Mouse (Mus musculus) forebrain, postnatal 0 days (tissue): ENCODE measurements around the gene Ntrk3. TPM values are rescaled to one million over a fixed set of nuclear protein-coding genes. Genes with fewer than 3 reads are reported as not detected.
A peak's percentile ranks its signal among the peaks of the same experiment; 100 is the strongest.

Source experiments
- ATAC-seq: fragments of 200-750 bp; cut with Nextera tagmentation; 2 replicates; pipeline ENCODE4 v1.8.0; 2017; ENCODE audit warnings: mild to moderate bottlenecking, moderate library complexity
- DNase-seq: peaks from one replicate; pipeline ENCODE4 v3.0.0-alpha.2; 2015
- H3K27ac ChIP-seq: fragments of 300-500 bp; sonication (generic); 2 replicates; pipeline ENCODE4 v1.5.1; 2014; ENCODE audit warnings: low read depth, mild to moderate bottlenecking, antibody characterized with exemption, low read length, moderate library complexity, mixed read lengths
- H3K27me3 ChIP-seq: fragments of 300-500 bp; sonication (generic); 2 replicates; pipeline ENCODE4 v1.6.1; 2014; ENCODE audit warnings: mild to moderate bottlenecking, low read length, mixed read lengths; ENCODE audit not compliant: insufficient read depth
- H3K36me3 ChIP-seq: fragments of 300-500 bp; sonication (generic); 2 replicates; pipeline ENCODE4 v1.6.1; 2014; ENCODE audit warnings: mild to moderate bottlenecking, moderate library complexity; ENCODE audit not compliant: insufficient read depth
- H3K4me1 ChIP-seq: fragments of 300-500 bp; sonication (generic); 2 replicates; pipeline ENCODE4 v1.6.1; 2014; ENCODE audit warnings: antibody characterized with exemption; ENCODE audit not compliant: insufficient read depth
- H3K4me2 ChIP-seq: fragments of 300-500 bp; sonication (generic); 2 replicates; pipeline ENCODE4 v1.6.1; 2014; ENCODE audit warnings: low read depth, mild to moderate bottlenecking, moderate library complexity
- H3K4me3 ChIP-seq: fragments of 300-500 bp; sonication (generic); 2 replicates; pipeline ENCODE4 v1.5.1; 2014; ENCODE audit warnings: low read depth, low read length, mixed read lengths
- H3K9ac ChIP-seq: fragments of 300-500 bp; sonication (generic); 2 replicates; pipeline ENCODE4 v1.6.1; 2014; ENCODE audit warnings: mild to moderate bottlenecking
- H3K9me3 ChIP-seq: fragments of 300-500 bp; sonication (generic); 2 replicates; pipeline ENCODE4 v1.6.1; 2016; ENCODE audit warnings: low read length
- CTCF ChIP-seq: sonication (generic); IDR thresholded peaks from 2 replicates; pipeline ENCODE4 v1.5.1; 2016; ENCODE audit warnings: antibody characterized with exemption, control low read depth, low read depth
- WGBS: fragments of 180-500 bp; shearing (Covaris S2); extraction: QIAGEN DNeasy Blood & Tissue Kit; methylation state at CpG from one replicate; pipeline ENCODE4 v1.1.7; 2014; 5-methylcytosine and 5-hydroxymethylcytosine counted together
- polyA plus RNA-seq: library from polyadenylated mRNA; unstranded; fragments of >200 nt; fragmentation: Nextera tagmentation; extraction: Ambion mirVana; gene quantifications from 2 replicates; pipeline ENCODE4 v1.2.1, GENCODE M21; 2015
- total RNA-seq: library from RNA; depleted of rRNA; stranded (reverse); fragments of >200 nt; gene quantifications from 2 replicates; pipeline ENCODE4 v1.2.3, GENCODE M21; 2014

Ntrk3 gene
- total and polyA plus RNA-seq, 2 experiments from 2014 or later = 28.5 to 90.1 TPM

- Histone ChIP-seq H3K9ac (no peak overlapping the region), H3K4me1 (no peaks in the 10 kb centered on the region), H3K36me3 (no peaks in the 10 kb centered on the region), H3K27me3 (no peaks in the 10 kb centered on the region), H3K4me2 (no peak overlapping the region), H3K27ac (no peak overlapping the region), H3K4me3 (no peak overlapping the region), H3K9me3 (no peaks in the 10 kb centered on the region)
- TF ChIP-seq CTCF = no peak
- 84% methylated on average over 2 of the region's 2 CpGs for WGBS
- DNase-seq (no peak), ATAC-seq (no peak)
These were observed 359.5 kb downstream of the Ntrk3 start for GRCm38 (mm10) chr7:78378306-78378705.

- H3K27ac ChIP-seq = no peak overlapping the region
- DNase-seq (peak; percentile 25), ATAC-seq (0 out of 2 replicates have a peak, but pooled peaks have one; percentile 29)
- no peaks in the 10 kb centered on the region for H3K36me3 ChIP-seq
- H3K27me3 ChIP-seq = no peaks in the 10 kb centered on the region
- H3K9me3 ChIP-seq = no peaks in the 10 kb centered on the region
- WGBS = 51% methylated on average over 4 of the region's 4 CpGs
- H3K4me2 ChIP-seq = no peak overlapping the region
- TF ChIP-seq CTCF = no peak
- no peak overlapping the region for H3K4me3 ChIP-seq
- H3K4me1 ChIP-seq = no peaks in the 10 kb centered on the region
- no peak overlapping the region for H3K9ac ChIP-seq
These were observed 360.9 kb downstream of the Ntrk3 start for GRCm38 (mm10) chr7:78376875-78377274.

GRCm38 (mm10) chr7:78361341-78362309 lies 376.2 kb downstream of the Ntrk3 start:
- no peak for DNase-seq
- Histone ChIP-seq H3K4me3 (no peak overlapping the region), H3K36me3 (no peaks in the 10 kb centered on the region), H3K9me3 (no peaks in the 10 kb centered on the region), H3K27ac (no peak overlapping the region), H3K27me3 (no peaks in the 10 kb centered on the region), H3K4me1 (no peaks in the 10 kb centered on the region), H3K4me2 (no peak overlapping the region), H3K9ac (no peak overlapping the region)
- WGBS = 76% methylated on average over 8 of the region's 8 CpGs
- no peak for TF ChIP-seq CTCF
- peak; percentile 8; the same call in 1 of the 2 replicates for ATAC-seq

GRCm38 (mm10) chr7:78347464-78347863 lies 390.3 kb downstream of the Ntrk3 start:
- H3K4me2 ChIP-seq = no peak overlapping the region
- H3K36me3 ChIP-seq = peaks cover 1% of the 10 kb centered on the region; the same call in 1 of the 2 replicates
- H3K27me3 ChIP-seq = no peaks in the 10 kb centered on the region
- ATAC-seq (no peak), DNase-seq (no peak)
- H3K4me1 ChIP-seq = no peaks in the 10 kb centered on the region
- TF ChIP-seq CTCF = no peak
- H3K9me3 ChIP-seq = no peaks in the 10 kb centered on the region
- 91% methylated on average over 5 of the region's 5 CpGs for WGBS
- H3K4me3 ChIP-seq = no peak overlapping the region
- H3K27ac ChIP-seq = no peak overlapping the region
- H3K9ac ChIP-seq = no peak overlapping the region

GRCm38 (mm10) chr7:78333422-78333821 lies 404.4 kb downstream of the Ntrk3 start:
- no peak for TF ChIP-seq CTCF
- Histone ChIP-seq H3K27me3 (no peaks in the 10 kb centered on the region), H3K36me3 (no peaks in the 10 kb centered on the region; the same call in 1 of the 2 replicates), H3K9me3 (no peaks in the 10 kb centered on the region), H3K27ac (no peak overlapping the region), H3K9ac (no peak overlapping the region), H3K4me3 (no peak overlapping the region), H3K4me1 (no peaks in the 10 kb centered on the region), H3K4me2 (no peak overlapping the region)
- DNase-seq (no peak), ATAC-seq (no peak)

- Histone ChIP-seq H3K9ac (no peak overlapping the region), H3K9me3 (no peaks in the 10 kb centered on the region), H3K4me1 (no peaks in the 10 kb centered on the region), H3K27me3 (no peaks in the 10 kb centered on the region), H3K27ac (no peak overlapping the region), H3K36me3 (no peaks in the 10 kb centered on the region; the same call in 1 of the 2 replicates), H3K4me2 (no peak overlapping the region), H3K4me3 (no peak overlapping the region)
- DNase-seq = peak; percentile 44
- no peak for TF ChIP-seq CTCF
- peak; percentile 73 for ATAC-seq
- WGBS = 68% methylated on average over 2 of the region's 2 CpGs
These were observed 409.5 kb downstream of the Ntrk3 start for GRCm38 (mm10) chr7:78328301-78328700.

GRCm38 (mm10) chr7:78326185-78326584 lies 411.6 kb downstream of the Ntrk3 start:
- DNase-seq (no peak), ATAC-seq (no peak)
- H3K4me1 ChIP-seq = no peaks in the 10 kb centered on the region
- H3K9ac ChIP-seq = no peak overlapping the region
- TF ChIP-seq CTCF = no peak
- H3K27me3 ChIP-seq = no peaks in the 10 kb centered on the region
- H3K4me3 ChIP-seq = no peak overlapping the region
- H3K27ac ChIP-seq = no peak overlapping the region
- 67% methylated on average over 3 of the region's 3 CpGs for WGBS
- no peak overlapping the region for H3K4me2 ChIP-seq
- no peaks in the 10 kb centered on the region for H3K9me3 ChIP-seq
- H3K36me3 ChIP-seq = no peaks in the 10 kb centered on the region; the same call in 1 of the 2 replicates
